Mouse (Mus musculus): ENCODE measurements at regions not wholly inside any gene's neighbourhood (a gene's known extent, or its start where the extent isn't known, plus 50 kb on each side); places are given as distances from the start of the nearest gene placed in this dataset.

GRCm38 (mm10) chr13:99091562-99092278 lies 92.9 kb upstream of the Zfp366 start:
- TF ChIP-seq CTCF (conservative IDR thresholded peaks at IDR 0.05; ENCODE audit: insufficient read depth, insufficient read length, low read depth, low read length) (no peak), POLR2A (IDR thresholded peaks at IDR 0.05; ENCODE audit: low read depth, low read length) (no peak)
- H3K36me3 ChIP-seq (ENCODE audit: control insufficient read depth, insufficient read depth, low read length) = no peaks in the 10 kb centered on the region
- H3K27me3 ChIP-seq (replicated peaks; ENCODE audit: control insufficient read depth, insufficient read depth, low read length) = no peaks in the 10 kb centered on the region
- DNase-seq = peak; percentile 70
- no peak overlapping the region for H3K4me3 ChIP-seq (ENCODE audit: insufficient read depth, low read depth, low read length)
- H3K27ac ChIP-seq (ENCODE audit: insufficient read depth, low read depth, low read length) = peak overlapping the region; percentile 81
- WGBS = 50% methylated on average over 7 of the region's 7 CpGs
- peaks cover 12% of the 10 kb centered on the region; the same call in 1 of the 2 replicates for H3K4me1 ChIP-seq (ENCODE audit: control insufficient read depth, insufficient read depth, low read length)

- 89% methylated on average over 3 of the region's 3 CpGs for WGBS
- Histone ChIP-seq H3K36me3 (ENCODE audit: control insufficient read depth, insufficient read depth, low read length) (no peaks in the 10 kb centered on the region), H3K4me1 (ENCODE audit: control insufficient read depth, insufficient read depth, low read length) (peaks cover 12% of the 10 kb centered on the region; the same call in 1 of the 2 replicates), H3K27ac (ENCODE audit: insufficient read depth, low read depth, low read length) (no peak overlapping the region), H3K27me3 (replicated peaks; ENCODE audit: control insufficient read depth, insufficient read depth, low read length) (no peaks in the 10 kb centered on the region), H3K4me3 (ENCODE audit: insufficient read depth, low read depth, low read length) (no peak overlapping the region)
- no peak for DNase-seq
- TF ChIP-seq CTCF (conservative IDR thresholded peaks at IDR 0.05; ENCODE audit: insufficient read depth, insufficient read length, low read depth, low read length) (no peak), POLR2A (IDR thresholded peaks at IDR 0.05; ENCODE audit: low read depth, low read length) (no peak)
Observed at GRCm38 (mm10) chr13:99090361-99090760, 94.3 kb upstream of the Zfp366 start.

- no peak overlapping the region for H3K27ac ChIP-seq (ENCODE audit: insufficient read depth, low read depth, low read length)
- DNase-seq = no peak
- H3K4me3 ChIP-seq (ENCODE audit: insufficient read depth, low read depth, low read length) = no peak overlapping the region
- 87% methylated on average over 4 of the region's 4 CpGs for WGBS
- H3K36me3 ChIP-seq (ENCODE audit: control insufficient read depth, insufficient read depth, low read length) = no peaks in the 10 kb centered on the region
- peaks cover 8% of the 10 kb centered on the region; the same call in 1 of the 2 replicates for H3K4me1 ChIP-seq (ENCODE audit: control insufficient read depth, insufficient read depth, low read length)
- H3K27me3 ChIP-seq (replicated peaks; ENCODE audit: control insufficient read depth, insufficient read depth, low read length) = no peaks in the 10 kb centered on the region
- no peak for TF ChIP-seq POLR2A (IDR thresholded peaks at IDR 0.05; ENCODE audit: low read depth, low read length)
- TF ChIP-seq CTCF (conservative IDR thresholded peaks at IDR 0.05; ENCODE audit: insufficient read depth, insufficient read length, low read depth, low read length) = no peak
Observed at GRCm38 (mm10) chr13:99088285-99088684, 96.3 kb upstream of the Zfp366 start.

GRCm38 (mm10) chr13:99079331-99079761 lies 95.0 kb upstream of the 1700024P04Rik start:
- TF ChIP-seq POLR2A (IDR thresholded peaks at IDR 0.05; ENCODE audit: low read depth, low read length) = no peak
- TF ChIP-seq CTCF (conservative IDR thresholded peaks at IDR 0.05; ENCODE audit: insufficient read depth, insufficient read length, low read depth, low read length) = no peak
- Histone ChIP-seq H3K27ac (ENCODE audit: insufficient read depth, low read depth, low read length) (no peak overlapping the region), H3K36me3 (ENCODE audit: control insufficient read depth, insufficient read depth, low read length) (no peaks in the 10 kb centered on the region), H3K4me1 (ENCODE audit: control insufficient read depth, insufficient read depth, low read length) (peaks cover 3% of the 10 kb centered on the region; the same call in 1 of the 2 replicates), H3K27me3 (replicated peaks; ENCODE audit: control insufficient read depth, insufficient read depth, low read length) (no peaks in the 10 kb centered on the region), H3K4me3 (ENCODE audit: insufficient read depth, low read depth, low read length) (no peak overlapping the region)
- 92% methylated on average over 8 of the region's 8 CpGs for WGBS
- no peak for DNase-seq

GRCm38 (mm10) chr13:99078643-99079042 lies 94.3 kb upstream of the 1700024P04Rik start:
- TF ChIP-seq CTCF (conservative IDR thresholded peaks at IDR 0.05; ENCODE audit: insufficient read depth, insufficient read length, low read depth, low read length) (no peak), POLR2A (IDR thresholded peaks at IDR 0.05; ENCODE audit: low read depth, low read length) (no peak)
- Histone ChIP-seq H3K36me3 (ENCODE audit: control insufficient read depth, insufficient read depth, low read length) (no peaks in the 10 kb centered on the region), H3K27ac (ENCODE audit: insufficient read depth, low read depth, low read length) (no peak overlapping the region), H3K27me3 (replicated peaks; ENCODE audit: control insufficient read depth, insufficient read depth, low read length) (no peaks in the 10 kb centered on the region), H3K4me1 (ENCODE audit: control insufficient read depth, insufficient read depth, low read length) (no peaks in the 10 kb centered on the region), H3K4me3 (ENCODE audit: insufficient read depth, low read depth, low read length) (no peak overlapping the region)
- 79% methylated on average over 10 of the region's 10 CpGs for WGBS
- DNase-seq = no peak

- H3K36me3 ChIP-seq (ENCODE audit: control insufficient read depth, insufficient read depth, low read length) = no peaks in the 10 kb centered on the region
- no peak overlapping the region for H3K27ac ChIP-seq (ENCODE audit: insufficient read depth, low read depth, low read length)
- TF ChIP-seq CTCF (conservative IDR thresholded peaks at IDR 0.05; ENCODE audit: insufficient read depth, insufficient read length, low read depth, low read length) (no peak), POLR2A (IDR thresholded peaks at IDR 0.05; ENCODE audit: low read depth, low read length) (no peak)
- H3K4me3 ChIP-seq (ENCODE audit: insufficient read depth, low read depth, low read length) = no peak overlapping the region
- 54% methylated on average over 6 of the region's 6 CpGs for WGBS
- no peak for DNase-seq
- H3K27me3 ChIP-seq (replicated peaks; ENCODE audit: control insufficient read depth, insufficient read depth, low read length) = no peaks in the 10 kb centered on the region
- H3K4me1 ChIP-seq (ENCODE audit: control insufficient read depth, insufficient read depth, low read length) = no peaks in the 10 kb centered on the region
Observed at GRCm38 (mm10) chr13:99077039-99077749, 92.8 kb upstream of the 1700024P04Rik start.

GRCm38 (mm10) chr13:99075467-99075866 lies 91.1 kb upstream of the 1700024P04Rik start:
- no peak overlapping the region for H3K4me3 ChIP-seq (ENCODE audit: insufficient read depth, low read depth, low read length)
- TF ChIP-seq POLR2A (IDR thresholded peaks at IDR 0.05; ENCODE audit: low read depth, low read length) (no peak), CTCF (conservative IDR thresholded peaks at IDR 0.05; ENCODE audit: insufficient read depth, insufficient read length, low read depth, low read length) (no peak)
- H3K27ac ChIP-seq (ENCODE audit: insufficient read depth, low read depth, low read length) = no peak overlapping the region
- H3K4me1 ChIP-seq (ENCODE audit: control insufficient read depth, insufficient read depth, low read length) = no peaks in the 10 kb centered on the region
- DNase-seq = no peak
- H3K27me3 ChIP-seq (replicated peaks; ENCODE audit: control insufficient read depth, insufficient read depth, low read length) = no peaks in the 10 kb centered on the region
- WGBS = 78% methylated on average over 4 of the region's 4 CpGs
- no peaks in the 10 kb centered on the region for H3K36me3 ChIP-seq (ENCODE audit: control insufficient read depth, insufficient read depth, low read length)

Data from kidney, adult 2 months (tissue).